Mouse (Mus musculus) C2C12 (cell line): ENCODE measurements at regions not wholly inside any gene's neighbourhood (a gene's known extent, or its start where the extent isn't known, plus 50 kb on each side); places are given as distances from the start of the nearest gene placed in this dataset.

Experiments
- CEBPB ChIP-seq: IDR thresholded peaks from one replicate; pipeline ENCODE4 v1.6.1; 2011; ENCODE audit warnings: low read depth, mild to moderate bottlenecking, control low read depth, moderate library complexity
- CTCF ChIP-seq: IDR thresholded peaks from one replicate; pipeline ENCODE4 v1.5.1; 2011; ENCODE audit not compliant: control insufficient read depth, insufficient read depth, insufficient read length
- FOSL1 ChIP-seq: IDR thresholded peaks from one replicate; pipeline ENCODE4 v1.8.0; 2011; ENCODE audit warnings: mild to moderate bottlenecking, low read length; ENCODE audit not compliant: poor library complexity, insufficient read depth, severe bottlenecking
- MAX ChIP-seq: IDR thresholded peaks from one replicate; pipeline ENCODE4 v1.6.1; 2011; ENCODE audit warnings: mild to moderate bottlenecking, control low read depth
- MYOD1 ChIP-seq: IDR thresholded peaks from one replicate; pipeline ENCODE4 v1.6.1; 2011; ENCODE audit warnings: low read depth; ENCODE audit not compliant: control insufficient read depth, insufficient read length
- MYOG ChIP-seq: IDR thresholded peaks from one replicate; pipeline ENCODE4 v1.6.1; 2011; ENCODE audit not compliant: control insufficient read depth, insufficient read length; ENCODE audit errors: extremely low read depth

GRCm38 (mm10) chr12:16009822-16010620 is 193.3 kb upstream of the Trib2 start:
- TF ChIP-seq CTCF (no peak), MAX (no peak), CEBPB (no peak), MYOD1 (no peak), FOSL1 (no peak), MYOG (no peak)
